Mouse (Mus musculus) CH12.LX (cell line): ENCODE results near the gene Gm20388. TPM values are rescaled to one million over a fixed set of nuclear protein-coding genes. Genes with fewer than 3 reads are reported as not detected.

Source experiments
- DNase-seq: peaks from one replicate; pipeline ENCODE4 v3.0.0-alpha.2; 2013; ENCODE audit errors: extremely low read depth
- H3K27ac ChIP-seq: 2 replicates; pipeline ENCODE4 v1.5.1; 2012; ENCODE audit warnings: low read depth, mild to moderate bottlenecking, control low read depth, moderate library complexity; ENCODE audit not compliant: insufficient read depth
- H3K27me3 ChIP-seq: replicated peaks from 2 replicates; pipeline ENCODE3; 2012; ENCODE audit warnings: inconsistent platforms
- H3K36me3 ChIP-seq, 2 experiments: replicated peaks in 1 of 2; 2 replicates each; pipeline versions ENCODE3 to v1.6.1; 2012; ENCODE audit warnings: inconsistent platforms in 1 of 2, low read length in 1 of 2, mild to moderate bottlenecking in 1 of 2, mixed read lengths in 1 of 2, moderate library complexity in 1 of 2; ENCODE audit not compliant: control insufficient read depth in 1 of 2, insufficient read depth in 1 of 2
- H3K4me1 ChIP-seq, 2 experiments: 2 replicates each; pipeline ENCODE4 v1.6.1; 2012; ENCODE audit warnings: inconsistent platforms in 1 of 2, moderate library complexity in 1 of 2; ENCODE audit not compliant: insufficient read depth in 2 of 2, control insufficient read depth in 1 of 2
- H3K4me2 ChIP-seq: 2 replicates; pipeline ENCODE4 v1.6.1; 2012; ENCODE audit warnings: low read depth, mild to moderate bottlenecking, control low read depth; ENCODE audit not compliant: poor library complexity, insufficient read depth, severe bottlenecking
- H3K4me3 ChIP-seq, 3 experiments: fragments of 150-350 bp in 1 of 3; sonication (generic) in 1 of 3; replicated peaks in 1 of 3; 2 replicates each; pipeline versions ENCODE3 to v1.5.1; 2011 to 2012; ENCODE audit warnings: low read depth in 2 of 3, low read length in 2 of 3, mild to moderate bottlenecking in 2 of 3, moderate library complexity in 2 of 3, control low read depth in 1 of 3, improper control_type of control experiment in 1 of 3, inconsistent platforms in 1 of 3, mixed read lengths in 1 of 3; ENCODE audit not compliant: poor library complexity in 1 of 3
- H3K79me2 ChIP-seq: replicated peaks from 2 replicates; pipeline ENCODE4 v1.6.1; 2012; ENCODE audit warnings: mild to moderate bottlenecking, moderate library complexity; ENCODE audit not compliant: control insufficient read depth, poor library complexity, insufficient read depth, severe bottlenecking; ENCODE audit errors: extremely low read depth
- H3K9ac ChIP-seq: 2 replicates; pipeline ENCODE4 v1.6.1; 2012; ENCODE audit warnings: low read depth, mild to moderate bottlenecking, control low read depth, moderate library complexity; ENCODE audit not compliant: insufficient read depth
- H3K9me3 ChIP-seq: replicated peaks from 2 replicates; pipeline ENCODE3; 2012; ENCODE audit warnings: low read length, inconsistent platforms, mixed read lengths
- BHLHE40 ChIP-seq: IDR thresholded peaks from 2 replicates; pipeline ENCODE4 v1.6.1; 2011; ENCODE audit warnings: mild to moderate bottlenecking, low read depth, low read length, improper control_type of control experiment
- CHD1 ChIP-seq: IDR thresholded peaks from 2 replicates; pipeline ENCODE4 v1.6.1; 2012; ENCODE audit warnings: low read depth, low read length, improper control_type of control experiment, inconsistent platforms
- CTCF ChIP-seq, 2 experiments: IDR thresholded peaks in 1 of 2; conservative IDR thresholded peaks in 1 of 2; 2 replicates each; pipeline ENCODE4 v1.5.1; 2011 to 2012; ENCODE audit warnings: low read depth in 2 of 2, low read length in 2 of 2, improper control_type of control experiment in 1 of 2, inconsistent platforms in 1 of 2, mild to moderate bottlenecking in 1 of 2, moderate library complexity in 1 of 2
- E2F4 ChIP-seq: IDR thresholded peaks from 2 replicates; pipeline ENCODE4 v1.6.1; 2011; ENCODE audit warnings: low read depth, low read length, improper control_type of control experiment; ENCODE audit not compliant: insufficient replicate concordance
- ELF1 ChIP-seq: IDR thresholded peaks from 2 replicates; pipeline ENCODE4 v1.6.1; 2014; ENCODE audit warnings: low read depth, mild to moderate bottlenecking, inconsistent platforms, low read length, improper control_type of control experiment
- EP300 ChIP-seq: IDR thresholded peaks from 2 replicates; pipeline ENCODE4 v1.6.1; 2011; ENCODE audit warnings: low read length, improper control_type of control experiment
- ETS1 ChIP-seq: conservative IDR thresholded peaks from 2 replicates; pipeline ENCODE4 v1.6.1; 2012; ENCODE audit warnings: low read depth, mild to moderate bottlenecking, inconsistent platforms, low read length, improper control_type of control experiment, moderate library complexity
- GABPA ChIP-seq: IDR thresholded peaks from 2 replicates; pipeline ENCODE4 v1.6.1; 2012; ENCODE audit warnings: low read depth, low read length, improper control_type of control experiment, inconsistent platforms; ENCODE audit not compliant: insufficient replicate concordance
- HCFC1 ChIP-seq: IDR thresholded peaks from 2 replicates; pipeline ENCODE4 v1.6.1; 2012; ENCODE audit warnings: low read depth, mild to moderate bottlenecking, inconsistent platforms, low read length, improper control_type of control experiment
- IRF4 ChIP-seq: IDR thresholded peaks from 2 replicates; pipeline ENCODE4 v1.6.1; 2014; ENCODE audit warnings: low read depth, mild to moderate bottlenecking, inconsistent platforms, low read length, improper control_type of control experiment
- JUN ChIP-seq: IDR thresholded peaks from 2 replicates; pipeline ENCODE4 v1.6.1; 2011; ENCODE audit warnings: low read depth, mild to moderate bottlenecking, low read length, improper control_type of control experiment, moderate library complexity; ENCODE audit not compliant: insufficient read depth
- JUND ChIP-seq: conservative IDR thresholded peaks from 2 replicates; pipeline ENCODE4 v1.6.1; 2011; ENCODE audit warnings: low read depth, low read length, improper control_type of control experiment
- KAT2A ChIP-seq: IDR thresholded peaks from 2 replicates; pipeline ENCODE4 v1.6.1; 2012; ENCODE audit warnings: low read length, improper control_type of control experiment, inconsistent platforms; ENCODE audit not compliant: insufficient replicate concordance
- MAFK ChIP-seq: IDR thresholded peaks from 2 replicates; pipeline ENCODE4 v1.6.1; 2011; ENCODE audit warnings: low read length, improper control_type of control experiment; ENCODE audit not compliant: insufficient replicate concordance
- MAX ChIP-seq: IDR thresholded peaks from 2 replicates; pipeline ENCODE4 v1.6.1; 2011; ENCODE audit warnings: low read length, improper control_type of control experiment
- MAZ ChIP-seq: IDR thresholded peaks from 2 replicates; pipeline ENCODE4 v1.6.1; 2012; ENCODE audit warnings: low read depth, mild to moderate bottlenecking, inconsistent platforms, low read length, improper control_type of control experiment, moderate library complexity
- MXI1 ChIP-seq: IDR thresholded peaks from 2 replicates; pipeline ENCODE4 v1.6.1; 2011; ENCODE audit warnings: mild to moderate bottlenecking, low read depth, low read length, improper control_type of control experiment
- MYC ChIP-seq: IDR thresholded peaks from 2 replicates; pipeline ENCODE4 v1.6.1; 2011; ENCODE audit warnings: low read depth, mild to moderate bottlenecking, improper control_type of control experiment, low read length
- NELFE ChIP-seq: IDR thresholded peaks from 2 replicates; pipeline ENCODE4 v1.6.1; 2011; ENCODE audit warnings: low read depth, low read length, improper control_type of control experiment
- NRF1 ChIP-seq: IDR thresholded peaks from 2 replicates; pipeline ENCODE4 v1.6.1; 2014; ENCODE audit warnings: low read depth, mild to moderate bottlenecking, inconsistent platforms, low read length, improper control_type of control experiment, moderate library complexity
- PAX5 ChIP-seq: IDR thresholded peaks from 2 replicates; pipeline ENCODE4 v1.6.1; 2012; ENCODE audit warnings: low read length, inconsistent platforms, mixed read lengths
- POLR2AphosphoS2 ChIP-seq: IDR thresholded peaks from 2 replicates; pipeline ENCODE4 v1.6.1; 2011; ENCODE audit warnings: low read depth, low read length, improper control_type of control experiment
- SIN3A ChIP-seq: IDR thresholded peaks from 2 replicates; pipeline ENCODE4 v1.6.1; 2012; ENCODE audit warnings: low read length, improper control_type of control experiment, inconsistent platforms
- SMC3 ChIP-seq: IDR thresholded peaks from 2 replicates; pipeline ENCODE4 v1.6.1; 2011; ENCODE audit warnings: low read depth, low read length, improper control_type of control experiment
- TBP ChIP-seq: conservative IDR thresholded peaks from 2 replicates; pipeline ENCODE4 v1.6.1; 2011; ENCODE audit warnings: low read depth, low read length, improper control_type of control experiment
- TCF12 ChIP-seq: IDR thresholded peaks from 2 replicates; pipeline ENCODE4 v1.6.1; 2014; ENCODE audit warnings: low read depth, mild to moderate bottlenecking, inconsistent platforms, low read length, improper control_type of control experiment
- UBTF ChIP-seq: IDR thresholded peaks from 2 replicates; pipeline ENCODE4 v1.6.1; 2012; ENCODE audit warnings: low read depth, mild to moderate bottlenecking, inconsistent platforms, low read length, improper control_type of control experiment, moderate library complexity
- ZKSCAN1 ChIP-seq: IDR thresholded peaks from 2 replicates; pipeline ENCODE4 v1.6.1; 2012; ENCODE audit warnings: low read depth, inconsistent platforms, low read length, improper control_type of control experiment, borderline replicate concordance
- ZMIZ1 ChIP-seq: IDR thresholded peaks from 2 replicates; pipeline ENCODE4 v1.6.1; 2012; ENCODE audit warnings: low read depth, mild to moderate bottlenecking, inconsistent platforms, low read length, improper control_type of control experiment
- ZNF384 ChIP-seq: IDR thresholded peaks from 2 replicates; pipeline ENCODE4 v1.6.1; 2012; ENCODE audit warnings: low read depth, low read length, improper control_type of control experiment, inconsistent platforms
- dilution Hi-C: fragments of 300-500 bp; cut with MboI; formaldehyde crosslinking; loops from 2 replicates; pipeline ENCODE4 v1.14.3; 2020; ENCODE audit warnings: low sequenced_read_pairs; ENCODE audit not compliant: extremely low pct_unique_long_range_greater_than_20kb, extremely low pct_ligation_motif_present
- in situ Hi-C: fragments of 300-500 bp; cut with MboI; formaldehyde crosslinking; loops from 3 replicates; pipeline ENCODE4 v1.14.3; 2019; ENCODE audit warnings: low sequenced_read_pairs, low pct_ligation_motif_present, low pct_unique_long_range_greater_than_20kb, mixed read lengths
- polyA plus RNA-seq: library from polyadenylated mRNA; unstranded; fragments of >175 nt; gene quantifications from 2 replicates; pipeline ENCODE4 v1.2.1, GENCODE M21; 2012; ENCODE audit warnings: low read depth; ENCODE audit not compliant: insufficient read length
- total RNA-seq, 2 experiments: library from RNA; depleted of rRNA; stranded (reverse); fragments of 300-350 nt in 1 of 2; fragments of >200 nt in 1 of 2; gene quantifications; 2 replicates each; pipeline ENCODE4 v1.2.3; 2012 to 2014

Gm20388 gene
- total and polyA plus RNA-seq, 3 experiments: 14.8 to 26.3 (median 22.2) TPM

GRCm38 (mm10) chr8:122238225-122238624, 2327.6 kb downstream of the Gm20388 start:
- no peaks in the 10 kb centered on the region for H3K9me3 ChIP-seq
- H3K4me1 ChIP-seq: peaks cover 4 to 9% of the 10 kb centered on the region in 2 experiments; a peak in 3 of 4 replicates
- no peak overlapping the region for H3K4me2 ChIP-seq
- H3K27me3 ChIP-seq: peaks cover 55% of the 10 kb centered on the region
- no peaks in the 10 kb centered on the region for H3K36me3 ChIP-seq
- no peak for DNase-seq
- dilution Hi-C loops: no loop called here
- no peak overlapping the region for H3K9ac ChIP-seq
- H3K27ac ChIP-seq: no peak overlapping the region
- TF ChIP-seq CHD1 (no peak), ZKSCAN1 (no peak), IRF4 (no peak), E2F4 (no peak), JUN (no peak), TBP (no peak), ZMIZ1 (no peak), UBTF (no peak), GABPA (no peak), KAT2A (no peak), NELFE (no peak), PAX5 (no peak), CTCF (conservative IDR thresholded peaks at IDR 0.05 in 1 of 2, IDR thresholded peaks at IDR 0.05 in 1 of 2; ENCODE audit: low read depth in 2 of 2, low read length in 2 of 2) (no peak), MAX (no peak), ETS1 (no peak), BHLHE40 (no peak), MYC (no peak), SMC3 (no peak), JUND (no peak), EP300 (no peak)
- H3K79me2 ChIP-seq: no peaks in the 10 kb centered on the region
- in situ Hi-C loops: loop anchor here (5.0 kb wide), 1 partner anchor 36 kb away; no protein-coding TSS in a partner anchor
- no peak overlapping the region for H3K4me3 ChIP-seq

GRCm38 (mm10) chr8:122238731-122239130, 2328.1 kb downstream of the Gm20388 start:
- H3K79me2 ChIP-seq: no peaks in the 10 kb centered on the region
- H3K4me3 ChIP-seq: no peak overlapping the region
- no peaks in the 10 kb centered on the region for H3K36me3 ChIP-seq
- H3K9ac ChIP-seq: no peak overlapping the region
- no peak for DNase-seq
- in situ Hi-C loops: loop anchor here (5.0 kb wide), 1 partner anchor 36 kb away; no protein-coding TSS in a partner anchor
- dilution Hi-C loops: no loop called here
- peaks cover 50% of the 10 kb centered on the region for H3K27me3 ChIP-seq
- H3K27ac ChIP-seq: no peak overlapping the region
- H3K4me2 ChIP-seq: no peak overlapping the region
- peaks cover 4 to 9% of the 10 kb centered on the region in 2 experiments; a peak in 3 of 4 replicates for H3K4me1 ChIP-seq
- no peaks in the 10 kb centered on the region for H3K9me3 ChIP-seq
- TF ChIP-seq TCF12: no peak
- TF ChIP-seq ELF1: no peak
- no peak for TF ChIP-seq NELFE
- TF ChIP-seq HCFC1: no peak
- no peak for TF ChIP-seq JUND
- TF ChIP-seq ETS1: no peak
- TF ChIP-seq SIN3A: no peak
- TF ChIP-seq KAT2A: no peak
- TF ChIP-seq NRF1: no peak
- no peak for TF ChIP-seq POLR2AphosphoS2
- no peak for TF ChIP-seq ZMIZ1
- TF ChIP-seq MAFK: no peak
- TF ChIP-seq PAX5: no peak
- no peak for TF ChIP-seq BHLHE40
- TF ChIP-seq MXI1: no peak
- TF ChIP-seq MAZ: no peak
- no peak for TF ChIP-seq ZNF384
- TF ChIP-seq, all 38 proteins: peak for 0
